Comparison of ENCODE assay signal across 8 mouse cellular contexts in the genomic region with DNA sequence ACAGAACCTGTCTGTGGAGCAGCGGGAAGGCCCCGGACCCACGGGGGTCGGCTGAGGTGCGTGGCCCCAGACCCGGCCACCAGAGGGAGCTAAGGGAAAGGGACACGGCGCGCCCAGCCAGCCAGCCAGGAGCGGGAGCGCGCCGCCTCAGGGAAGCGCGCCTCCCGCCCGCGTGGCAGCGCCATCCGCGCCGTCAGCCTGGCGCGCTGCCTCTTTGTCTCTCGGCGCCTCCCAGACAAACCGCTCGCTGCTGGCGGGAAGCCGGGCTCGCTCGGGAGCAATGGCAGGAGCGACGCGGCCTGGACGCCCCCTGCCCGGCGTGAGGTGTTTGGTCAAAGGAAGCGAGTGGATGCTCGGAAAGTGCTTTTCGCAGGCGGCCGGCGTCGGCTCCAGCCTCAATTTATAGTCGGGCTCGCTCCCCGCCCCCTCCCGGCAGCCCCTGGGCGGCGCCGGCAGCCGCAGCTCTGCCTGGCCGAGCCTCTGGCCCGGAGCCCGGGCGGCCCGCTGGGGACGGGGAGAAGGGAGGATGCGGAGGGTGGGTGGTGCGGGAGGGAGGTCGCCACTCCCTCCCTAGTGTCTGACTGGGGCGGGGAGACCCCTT. TPM values are rescaled to one million over a fixed set of nuclear protein-coding genes. Genes with fewer than 3 reads are reported as not detected.
DNase-seq lines count a peak whose midpoint lies in the region; ATAC-seq and TF ChIP-seq lines count a peak whose summit lies in the region.

No protein-coding gene starts in this region.

- peak overlapping the region; percentile 100 for H3K27ac ChIP-seq in forebrain, embryonic 14.5 days (ENCODE audit: low read depth, low read length)
- peak overlapping the region; percentile 96 for H3K27ac ChIP-seq in neural tube, embryonic 14.5 days (ENCODE audit: low read depth, low read length)
- H3K27ac ChIP-seq in testis, adult 2 months (ENCODE audit: control insufficient read depth, insufficient read depth, low read depth, low read length) = peak overlapping the region; percentile 73

- H3K4me2 ChIP-seq in forebrain, embryonic 14.5 days (ENCODE audit: low read length) = peak overlapping the region; percentile 72
- H3K4me2 ChIP-seq in neural tube, embryonic 14.5 days (ENCODE audit: low read depth, low read length) = peak overlapping the region; percentile 54

- peak; percentile 48 for ATAC-seq in cerebellum, adult (ENCODE audit: insufficient number of reproducible peaks, low FRiP score, low TSS enrichment)
- ATAC-seq in forebrain, embryonic 14.5 days = peak; percentile 82
- peak; percentile 83 for ATAC-seq in neural tube, embryonic 14.5 days (ENCODE audit: low read depth)

- H3K4me1 ChIP-seq in E14TG2a.4 (replicated peaks; ENCODE audit: low read depth, low read length) = peaks cover 80% of the 10 kb centered on the region
- peaks cover 44% of the 10 kb centered on the region for H3K4me1 ChIP-seq in forebrain, embryonic 14.5 days (ENCODE audit: control insufficient read depth, insufficient read depth, low read length)
- peaks cover 36% of the 10 kb centered on the region for H3K4me1 ChIP-seq in neural tube, embryonic 14.5 days (ENCODE audit: control insufficient read depth, insufficient read depth, low read length)
- H3K4me1 ChIP-seq in testis, adult 2 months (ENCODE audit: control insufficient read depth, insufficient read depth, low read length) = peaks cover 15% of the 10 kb centered on the region

- DNase-seq in forebrain, embryonic 14.5 days (ENCODE audit: low spot score) = peak; percentile 94
- peak; percentile 94 to 96 for DNase-seq in heart, postnatal 14 days
- DNase-seq in layer of hippocampus, adult 18-20 months (ENCODE audit: low spot score in 2 of 2) = peak; percentile 83 to 93
- DNase-seq in lung, adult 18-20 months = peak; percentile 82 to 86

- TF ChIP-seq POLR2A in testis, adult 2 months (IDR thresholded peaks at IDR 0.05; ENCODE audit: control insufficient read depth, low read depth, low read length) = peak; percentile 41

- intact Hi-C loops in heart, postnatal 14 days (cut with DNase I) = loop anchor here (1.0 to 2.0 kb wide), 2 partner anchors 29 to 210 kb away; no protein-coding TSS in a partner anchor

- H3K9ac ChIP-seq in forebrain, embryonic 14.5 days (ENCODE audit: low read length) = peak overlapping the region; percentile 92
- peak overlapping the region; percentile 63 for H3K9ac ChIP-seq in neural tube, embryonic 14.5 days (replicated peaks; ENCODE audit: low read depth, low read length)

- peaks cover 17% of the 10 kb centered on the region for H3K27me3 ChIP-seq in E14TG2a.4 (ENCODE audit: insufficient read depth, low read length)
- H3K27me3 ChIP-seq in forebrain, embryonic 14.5 days (replicated peaks; ENCODE audit: control insufficient read depth, insufficient read depth, low read length) = no peaks in the 10 kb centered on the region
- H3K27me3 ChIP-seq in neural tube, embryonic 14.5 days (ENCODE audit: control insufficient read depth, insufficient read depth, low read length) = no peaks in the 10 kb centered on the region
- H3K27me3 ChIP-seq in testis, adult 2 months (ENCODE audit: control insufficient read depth, insufficient read depth, low read length) = no peaks in the 10 kb centered on the region

- peak overlapping the region; percentile 81 for H3K4me3 ChIP-seq in E14TG2a.4 (replicated peaks; ENCODE audit: low read length)
- H3K4me3 ChIP-seq in forebrain, embryonic 14.5 days (ENCODE audit: low read depth, low read length) = peak overlapping the region; percentile 46
- peak overlapping the region; percentile 44 for H3K4me3 ChIP-seq in neural tube, embryonic 14.5 days (ENCODE audit: low read depth, low read length)
- H3K4me3 ChIP-seq in testis, adult 2 months (ENCODE audit: control insufficient read depth, low read depth, low read length) = peak overlapping the region; percentile 94

- WGBS in forebrain, embryonic 14.5 days = under 1% methylated on average over 50 of the region's 63 CpGs
- under 1% methylated on average over 54 of the region's 63 CpGs for WGBS in neural tube, embryonic 14.5 days

- no peaks in the 10 kb centered on the region for H3K9me3 ChIP-seq in E14TG2a.4 (ENCODE audit: low read length)
- H3K9me3 ChIP-seq in forebrain, embryonic 14.5 days (replicated peaks; ENCODE audit: control insufficient read depth, low read length) = no peaks in the 10 kb centered on the region
- H3K9me3 ChIP-seq in neural tube, embryonic 14.5 days (ENCODE audit: control insufficient read depth, low read length) = no peaks in the 10 kb centered on the region

- no peak; the same call in 1 of the 2 replicates for TF ChIP-seq CTCF in E14TG2a.4 (conservative IDR thresholded peaks at IDR 0.05; ENCODE audit: low read length)
- peak; percentile 35; the same call in 1 of the 2 replicates for TF ChIP-seq CTCF in testis, adult 2 months (IDR thresholded peaks at IDR 0.05; ENCODE audit: control insufficient read depth, insufficient read depth, insufficient replicate concordance, low read depth, low read length)

- H3K36me3 ChIP-seq in E14TG2a.4 (ENCODE audit: insufficient read depth, low read length) = peaks cover 25% of the 10 kb centered on the region
- 0 out of 2 replicates have a peak, but pooled peaks cover 3% of the 10 kb centered on the region for H3K36me3 ChIP-seq in forebrain, embryonic 14.5 days (ENCODE audit: control insufficient read depth, insufficient read depth, low read length)
- peaks cover 3% of the 10 kb centered on the region; the same call in 1 of the 2 replicates for H3K36me3 ChIP-seq in neural tube, embryonic 14.5 days (ENCODE audit: control insufficient read depth, insufficient read depth, low read length)
- H3K36me3 ChIP-seq in testis, adult 2 months (ENCODE audit: control insufficient read depth, insufficient read depth, low read length) = no peaks in the 10 kb centered on the region

RNA-seq across cellular contexts. Expression of a gene that starts 20.3 kb away (rescaled TPM):
- 9.7 and 12.4 TPM in 2 replicates for polyA plus RNA-seq in forebrain, embryonic 14.5 days (2014; fragmentation: Nextera tagmentation; extraction: Ambion mirVana)
- 1 to 10 TPM; 4.9 to 6.2 TPM for total RNA-seq in heart, postnatal 14 days (2021)
- 10 to 100 TPM; 58.8 to 61.2 TPM for total RNA-seq in layer of hippocampus, adult 18-20 months (2021)
- polyA plus RNA-seq in neural tube, embryonic 14.5 days (2014; fragmentation: Nextera tagmentation; extraction: Ambion mirVana) = 16.7 and 17.5 TPM in 2 replicates
- polyA plus RNA-seq in testis, adult 2 months (2012; rRNA removed) = 16.7 and 19.4 TPM in 2 replicates

RNA-seq across cellular contexts. Expression of a gene that starts 33.2 kb away (rescaled TPM):
- 0.06 TPM in 1 of 2 replicates, not detected in the other for polyA plus RNA-seq in forebrain, embryonic 14.5 days (2014; fragmentation: Nextera tagmentation; extraction: Ambion mirVana)
- under 1 TPM; 0.24 to 0.37 TPM for total RNA-seq in heart, postnatal 14 days (2021)
- not detected for total RNA-seq in layer of hippocampus, adult 18-20 months (2021)
- 0.13 and 0.15 TPM in 2 replicates for polyA plus RNA-seq in neural tube, embryonic 14.5 days (2014; fragmentation: Nextera tagmentation; extraction: Ambion mirVana)
- polyA plus RNA-seq in testis, adult 2 months (2012; rRNA removed) = 0.07 and 0.09 TPM in 2 replicates

RNA-seq across cellular contexts. Expression of a gene that starts 35.1 kb away (rescaled TPM):
- not detected in 2 replicates for polyA plus RNA-seq in forebrain, embryonic 14.5 days (2014; fragmentation: Nextera tagmentation; extraction: Ambion mirVana)
- under 1 TPM; 0.19 to 0.56 TPM for total RNA-seq in heart, postnatal 14 days (2021)
- under 1 TPM in 1 of 2 experiments, not detected in 1; 0.33 TPM for total RNA-seq in layer of hippocampus, adult 18-20 months (2021)
- polyA plus RNA-seq in neural tube, embryonic 14.5 days (2014; fragmentation: Nextera tagmentation; extraction: Ambion mirVana) = 0.32 TPM in 1 of 2 replicates, not detected in the other
- polyA plus RNA-seq in testis, adult 2 months (2012; rRNA removed) = 0.12 and 0.41 TPM in 2 replicates

RNA-seq across cellular contexts. Expression of a gene that starts 49.9 kb away (rescaled TPM):
- polyA plus RNA-seq in forebrain, embryonic 14.5 days (2014; fragmentation: Nextera tagmentation; extraction: Ambion mirVana) = not detected in 2 replicates
- total RNA-seq in heart, postnatal 14 days (2021) = under 1 TPM; 0.17 TPM
- not detected for total RNA-seq in layer of hippocampus, adult 18-20 months (2021)
- 0.17 and 0.37 TPM in 2 replicates for polyA plus RNA-seq in neural tube, embryonic 14.5 days (2014; fragmentation: Nextera tagmentation; extraction: Ambion mirVana)
- 0.06 and 0.08 TPM in 2 replicates for polyA plus RNA-seq in testis, adult 2 months (2012; rRNA removed)

RNA-seq across cellular contexts. Expression of a gene that starts 50.4 kb away (rescaled TPM):
- not detected in 2 replicates for polyA plus RNA-seq in forebrain, embryonic 14.5 days (2014; fragmentation: Nextera tagmentation; extraction: Ambion mirVana)
- total RNA-seq in heart, postnatal 14 days (2021) = under 1 TPM; 0.41 to 0.57 TPM
- under 1 TPM in 1 of 2 experiments, not detected in 1; 0.07 TPM for total RNA-seq in layer of hippocampus, adult 18-20 months (2021)
- polyA plus RNA-seq in neural tube, embryonic 14.5 days (2014; fragmentation: Nextera tagmentation; extraction: Ambion mirVana) = not detected in 2 replicates
- 0.06 and 0.11 TPM in 2 replicates for polyA plus RNA-seq in testis, adult 2 months (2012; rRNA removed)

Comparison
In these comparisons a context has a peak if more than half of its experiments do, and no peak if none do; other contexts are left out.
1. Peak in every context shown above with its lines: DNase-seq, ATAC-seq, H3K4me3 ChIP-seq and H3K27ac ChIP-seq.
2. H3K4me3 ChIP-seq: peak in every context shown above with its lines; median percentile 94 in testis, adult 2 months; 81 in E14TG2a.4; 46 in forebrain, embryonic 14.5 days; 44 in neural tube, embryonic 14.5 days.